Mouse (Mus musculus) retina, adult 2 months (tissue): Measurements from ENCODE around the gene Gm7233.
"Not testable (repeated sequence)": the region's sequence is repeated elsewhere in the genome, so short reads cannot be mapped to it uniquely, and the experiment has no call there.

ENCODE experiments used
- DNase-seq: peaks from one replicate; pipeline ENCODE4 v3.0.0-alpha.2; 2012; ENCODE audit warnings: low read depth, low spot score

The Gm7233 gene

DNA sequence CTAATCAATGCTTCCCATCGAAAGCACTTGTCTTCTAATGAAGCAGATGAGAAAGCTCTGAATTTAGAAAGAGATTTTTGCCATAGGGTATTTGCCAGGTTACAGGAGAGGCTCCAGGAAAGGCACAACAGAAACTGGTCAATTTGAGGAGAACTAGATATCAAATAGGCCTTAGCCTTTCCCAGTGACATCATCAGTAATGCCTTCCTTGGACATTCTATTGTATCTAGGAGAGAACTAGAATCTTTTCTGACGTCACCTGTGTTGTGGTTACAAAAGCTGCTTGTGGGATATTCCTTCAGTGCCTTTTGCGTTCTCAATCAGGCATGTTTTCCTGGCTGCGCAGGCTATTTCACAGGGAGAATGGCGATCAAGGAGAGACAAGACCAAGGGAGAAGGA, at the start of gene Gm7233:
Gene Gm7233, plus strand, starts transcription at position 301 of the 400 bp plus-strand sequence.
- not testable (repeated sequence) for DNase-seq

DNA sequence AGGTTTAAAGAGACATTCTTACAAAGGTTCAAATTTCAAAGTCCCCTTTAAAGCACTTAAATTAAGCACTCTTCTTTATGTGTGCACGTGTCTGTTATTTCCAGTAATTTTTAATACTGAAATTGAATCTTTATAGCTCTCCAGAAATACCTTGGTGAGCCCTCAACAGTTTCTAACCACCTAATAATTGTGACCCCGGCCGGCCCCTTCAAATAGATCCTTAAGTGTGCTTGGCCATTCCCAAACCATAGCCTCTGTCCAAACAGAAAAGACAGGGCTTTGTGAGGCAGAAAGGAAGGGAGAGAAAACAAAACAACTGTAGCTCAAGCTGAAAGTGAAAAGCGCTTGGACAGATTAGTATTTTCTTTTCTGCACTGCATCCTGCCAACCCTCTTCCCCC, 12.5 kb upstream of the Gm7233 start:
- DNase-seq: not testable (repeated sequence)

DNA sequence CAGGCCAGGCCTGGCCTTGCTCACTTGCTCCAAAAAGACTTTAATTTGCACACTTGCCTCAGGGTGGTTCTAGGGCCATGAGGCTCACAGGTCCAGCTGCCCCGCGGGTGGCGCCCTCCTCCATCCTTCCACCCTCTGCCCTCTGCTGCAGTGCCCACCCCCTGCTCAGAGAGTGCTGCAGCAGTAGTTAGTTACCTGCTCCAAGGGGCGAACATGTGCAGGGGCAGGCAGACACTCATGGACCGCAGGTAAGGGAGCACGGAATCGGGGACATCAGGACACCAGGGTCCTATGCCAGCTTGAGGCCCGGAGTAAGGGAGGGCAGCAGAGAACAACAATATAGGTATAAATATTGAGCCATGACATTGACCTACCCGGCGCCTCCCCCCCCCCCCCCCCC, 11.7 kb upstream of the Gm7233 start:
- DNase-seq: not testable (repeated sequence)

DNA sequence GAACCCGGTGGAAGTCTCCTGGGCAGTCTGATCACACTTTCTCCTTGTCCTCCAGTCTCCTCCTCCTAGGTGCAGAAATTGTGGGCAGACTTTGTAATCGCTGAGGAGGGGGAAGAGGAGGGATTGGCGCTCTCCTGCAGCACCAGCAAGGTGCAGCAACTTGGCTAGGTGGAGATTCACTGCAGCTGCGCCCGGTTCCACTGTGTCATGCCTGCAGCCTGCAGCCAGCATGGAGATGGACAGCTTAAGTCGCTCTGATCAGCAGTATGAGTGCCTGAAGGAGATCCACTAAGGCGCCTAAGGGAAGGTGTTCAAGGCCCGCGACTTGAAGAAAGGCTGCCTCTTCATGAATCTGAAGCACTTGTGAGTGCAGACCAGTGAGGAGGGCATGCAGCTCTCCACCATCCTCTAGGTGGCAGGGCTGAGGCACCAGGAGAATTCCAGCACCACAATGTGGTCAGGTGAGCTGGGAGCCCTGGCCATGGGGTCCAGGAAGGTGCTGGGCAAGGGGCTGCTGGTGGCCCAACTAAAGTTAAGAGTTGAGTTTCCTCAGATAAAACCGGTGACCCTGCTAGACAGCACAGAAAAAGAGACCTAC, 11.0 kb upstream of the Gm7233 start:
- DNase-seq: not testable (repeated sequence)

DNA sequence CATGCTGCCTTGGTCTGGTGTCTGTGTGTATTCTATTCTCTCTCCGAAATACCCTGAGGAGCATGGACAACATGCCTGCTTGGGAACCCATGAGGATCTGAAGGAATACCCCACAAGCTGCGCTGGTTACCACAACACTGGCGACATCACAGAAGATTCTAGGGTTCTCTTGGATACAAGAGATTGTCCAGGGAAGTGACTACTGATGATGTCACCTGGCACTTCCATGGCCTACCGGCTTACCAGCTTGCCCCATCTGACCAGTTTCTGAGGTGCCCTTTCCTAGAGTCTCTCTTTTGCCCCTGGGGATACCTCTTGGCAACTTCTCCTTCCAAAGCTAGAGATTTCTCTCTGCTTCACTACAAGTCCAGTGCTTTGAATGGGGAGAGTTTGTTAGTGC, 55.5 kb downstream of the Gm7233 start, which contains the start of gene Gm8122:
Gene Gm8122, minus strand, starts transcription at position 101 of the 400 bp plus-strand sequence.
- not testable (repeated sequence) for DNase-seq
